Mouse (Mus musculus) megakaryocyte-erythroid progenitor cell, adult 5-6 weeks (primary cell): ENCODE results near the gene Map3k6. TPM values are rescaled to one million over a fixed set of nuclear protein-coding genes. Genes with fewer than 3 reads are reported as not detected.

ENCODE experiments used
- ATAC-seq: replicated peaks from 2 replicates; pipeline ENCODE4 v1.8.0; 2016; ENCODE audit warnings: mild to moderate bottlenecking, inconsistent platforms; ENCODE audit not compliant: severe bottlenecking, poor library complexity, low FRiP score, low TSS enrichment
- total RNA-seq, 2 experiments: library from RNA; stranded (forward) in 1 of 2; stranded (reverse) in 1 of 2; fragments of 200-1000, 215-1000 nt in 1 of 2; fragments of >200 nt in 1 of 2; fragmentation: Nextera tagmentation in 1 of 2; gene quantifications; 2 replicates each; pipeline ENCODE4 v1.2.3; 2014 to 2017

The Map3k6 gene
- total RNA-seq, 2 experiments from 2014 or later: 6.9 to 15.9 TPM

GRCm38 (mm10) chr4:133247072-133247471, 6.5 kb downstream of the Map3k6 start:
- ATAC-seq: no peak

GRCm38 (mm10) chr4:133247806-133248449, 7.3 kb downstream of the Map3k6 start:
- peak; percentile 85 for ATAC-seq

- ATAC-seq: peak; percentile 22; the same call in 1 of the 2 replicates
These were observed 10.0 kb downstream of the Map3k6 start for GRCm38 (mm10) chr4:133250609-133251008.

- no peak for ATAC-seq
These were observed 10.6 kb downstream of the Map3k6 start for GRCm38 (mm10) chr4:133251214-133251613.

GRCm38 (mm10) chr4:133252089-133252488, 11.5 kb downstream of the Map3k6 start:
- no peak for ATAC-seq

- no peak for ATAC-seq
These were observed 12.8 kb downstream of the Map3k6 start for GRCm38 (mm10) chr4:133253412-133253811.

- ATAC-seq: no peak
These were observed 14.8 kb downstream of the Map3k6 start for GRCm38 (mm10) chr4:133255392-133255791.

GRCm38 (mm10) chr4:133256820-133257219, 16.2 kb downstream of the Map3k6 start:
- no peak for ATAC-seq

GRCm38 (mm10) chr4:133257230-133257629, 16.6 kb downstream of the Map3k6 start:
- ATAC-seq: no peak

GRCm38 (mm10) chr4:133257798-133258408, 17.3 kb downstream of the Map3k6 start:
- ATAC-seq: no peak

- ATAC-seq: no peak
These were observed 21.2 kb downstream of the Map3k6 start for GRCm38 (mm10) chr4:133261641-133262374.

GRCm38 (mm10) chr4:133262375-133262765, 21.8 kb downstream of the Map3k6 start:
- no peak for ATAC-seq

- ATAC-seq: peak; percentile 57
These were observed 22.3 kb downstream of the Map3k6 start, which contains the start of gene Sytl1 for GRCm38 (mm10) chr4:133262882-133263281. TSS of gene Sytl1 (minus strand) at chr4:133263113.

GRCm38 (mm10) chr4:133263756-133264155, 23.1 kb downstream of the Map3k6 start:
- ATAC-seq: no peak

GRCm38 (mm10) chr4:133264559-133264958, 23.9 kb downstream of the Map3k6 start:
- ATAC-seq: no peak

- no peak for ATAC-seq
These were observed 24.7 kb downstream of the Map3k6 start for GRCm38 (mm10) chr4:133265297-133265696.

- ATAC-seq: no peak
These were observed 25.1 kb downstream of the Map3k6 start for GRCm38 (mm10) chr4:133265759-133266158.

- ATAC-seq: no peak
These were observed 25.7 kb downstream of the Map3k6 start for GRCm38 (mm10) chr4:133266248-133266880.

- no peak for ATAC-seq
These were observed 28.3 kb downstream of the Map3k6 start for GRCm38 (mm10) chr4:133268931-133269330.

- ATAC-seq: no peak
These were observed 29.0 kb downstream of the Map3k6 start for GRCm38 (mm10) chr4:133269596-133269995.
